Mouse (Mus musculus): ENCODE data around the gene Dchs2.

Dchs2 gene

DNA sequence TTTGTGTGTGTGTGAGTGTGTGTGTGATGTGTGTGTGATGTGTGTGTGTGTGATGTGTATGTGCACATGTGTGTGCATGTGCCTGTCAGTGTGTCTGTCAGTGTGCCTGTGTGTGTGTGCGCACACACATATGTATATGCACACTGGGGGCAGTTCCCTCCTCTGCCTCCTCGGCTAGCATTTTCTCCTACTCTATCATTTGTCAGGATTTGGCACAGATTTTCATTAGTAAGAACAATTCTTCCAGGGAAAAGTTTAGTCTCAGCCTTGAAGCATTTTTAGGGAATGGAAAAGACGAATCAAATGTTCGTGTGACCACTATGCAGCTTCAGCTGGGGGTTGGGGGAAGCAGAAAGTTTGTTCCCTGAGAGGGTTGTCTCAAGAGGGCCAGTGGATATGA, 28.4 kb downstream of the Dchs2 start:
- no peak for DNase-seq

DNA sequence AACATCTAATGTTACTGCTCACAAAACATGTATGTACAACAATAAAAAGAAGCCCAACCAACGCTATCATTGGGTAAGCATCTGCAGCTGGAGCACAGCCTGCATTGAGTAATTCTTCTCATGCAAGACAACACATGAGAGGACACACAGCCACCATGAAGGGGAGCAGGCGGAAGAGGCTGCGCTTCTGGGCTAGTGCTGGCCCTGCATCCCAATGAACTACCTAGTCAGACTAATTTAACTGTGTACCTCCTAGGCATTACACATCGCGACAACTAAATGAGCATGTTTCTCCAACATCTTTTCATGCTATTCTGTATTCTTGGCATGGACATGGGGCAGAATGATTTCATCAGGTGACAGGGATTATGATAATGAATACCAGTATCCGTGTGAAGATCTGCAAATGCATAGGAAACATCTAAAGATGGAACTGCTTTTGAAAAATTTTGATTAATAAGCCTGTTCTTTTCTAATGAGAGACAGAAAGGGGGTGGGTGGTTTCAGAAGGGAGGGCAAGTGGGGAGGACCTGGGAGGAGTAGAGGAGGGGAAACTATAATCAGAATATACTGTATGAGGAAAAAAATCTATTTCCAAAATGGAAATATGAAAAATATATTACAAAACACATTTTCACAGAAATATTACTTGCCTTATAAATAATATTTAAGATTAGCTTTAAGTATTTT, 33.9 kb downstream of the Dchs2 start:
- no peak for DNase-seq

DNA sequence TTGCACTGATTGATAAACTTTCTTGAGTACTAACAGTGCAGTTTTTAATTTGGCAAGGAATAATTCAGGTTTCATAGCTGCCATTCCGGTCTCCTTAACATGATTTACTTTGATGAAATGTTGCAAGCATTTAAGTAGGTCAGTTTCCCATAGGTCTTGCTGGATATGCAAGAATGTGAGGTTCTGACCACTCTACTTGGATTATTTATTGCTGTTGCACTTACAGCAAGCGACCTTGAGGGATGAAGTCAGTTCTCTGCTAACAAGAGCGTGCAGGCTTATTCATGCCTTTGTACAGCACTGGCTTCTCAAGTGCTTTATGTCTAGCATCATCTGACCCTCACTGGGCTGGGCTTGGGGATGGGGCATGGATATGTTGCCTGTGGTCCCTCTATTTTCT, 35.9 kb downstream of the Dchs2 start:
- DNase-seq, result no peak

DNA sequence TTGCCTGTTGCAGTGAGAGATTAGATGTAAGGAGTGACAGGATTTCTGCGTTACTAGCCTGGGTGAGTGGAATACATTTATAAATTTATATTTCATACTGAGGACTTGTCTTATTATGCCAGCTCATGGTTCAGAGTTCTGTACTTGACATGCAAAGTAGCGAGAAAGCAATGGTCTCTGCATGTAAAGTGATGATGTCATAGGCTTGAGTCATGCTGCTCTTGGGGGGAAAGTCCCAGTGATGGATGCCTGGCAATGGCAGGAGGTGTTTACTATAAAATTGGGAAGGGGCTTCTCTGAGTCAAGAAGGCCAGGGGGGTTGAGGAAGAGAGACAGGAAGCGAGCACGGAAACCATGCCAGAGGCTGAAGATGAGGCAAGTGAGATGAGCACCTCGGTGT, 57.8 kb downstream of the Dchs2 start:
- no peak for DNase-seq

DNA sequence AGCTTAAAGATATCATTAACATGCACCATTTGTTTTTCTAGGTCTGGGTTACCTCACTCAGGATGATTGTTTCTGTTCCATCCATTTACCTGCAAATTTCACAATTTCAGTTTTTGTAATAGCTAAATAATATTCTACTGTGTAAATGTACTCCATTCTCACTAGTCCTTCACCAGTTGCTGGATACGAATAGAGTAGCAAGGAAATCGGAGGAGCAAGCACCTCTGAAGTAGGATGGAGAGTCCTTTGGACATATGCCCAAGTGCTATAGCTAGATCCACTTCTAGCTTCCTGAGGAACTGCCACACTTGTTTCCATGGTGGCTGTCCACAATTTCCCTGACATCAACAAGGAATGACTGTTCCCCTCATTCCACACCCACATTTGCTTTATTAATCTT, 63.5 kb downstream of the Dchs2 start:
- DNase-seq, result no peak

DNA sequence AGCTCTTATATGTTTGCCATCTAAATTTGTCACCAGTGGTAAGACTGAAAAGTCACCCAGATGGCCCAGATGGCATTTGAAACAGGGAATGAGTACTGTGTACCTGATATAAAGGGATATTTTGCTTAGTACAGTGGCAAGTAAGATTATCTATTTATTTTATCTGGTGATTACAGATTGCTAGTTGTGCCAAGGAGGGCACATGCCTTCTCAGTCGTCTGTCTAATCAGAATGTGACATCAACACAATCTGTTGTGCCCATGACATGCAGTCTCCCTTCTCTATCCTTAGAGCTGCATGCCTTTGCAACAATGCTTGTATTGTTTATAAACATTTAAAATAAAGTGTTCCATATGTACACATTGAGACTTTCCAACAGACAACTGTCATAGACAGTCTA, 64.7 kb downstream of the Dchs2 start:
- no peak for DNase-seq

DNA sequence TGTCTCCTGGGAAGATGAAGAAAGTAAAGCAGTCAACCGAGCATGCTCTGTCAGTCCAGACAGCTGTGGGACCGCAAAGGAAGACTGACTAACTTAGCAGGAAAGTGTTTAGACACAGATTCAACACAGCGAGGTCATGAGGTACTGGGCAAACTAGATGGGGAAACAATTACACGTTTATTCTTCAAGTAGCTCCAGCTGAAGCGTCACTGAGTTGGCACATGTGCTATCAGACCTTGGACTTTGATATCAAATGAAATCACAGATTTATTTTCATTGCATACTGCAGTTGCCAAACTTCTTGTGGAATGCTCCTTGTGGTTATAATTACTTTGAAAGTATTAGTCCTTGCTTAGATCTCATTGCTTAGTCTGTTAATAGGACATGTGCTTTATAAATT, 67.2 kb downstream of the Dchs2 start:
- DNase-seq, result no peak

DNA sequence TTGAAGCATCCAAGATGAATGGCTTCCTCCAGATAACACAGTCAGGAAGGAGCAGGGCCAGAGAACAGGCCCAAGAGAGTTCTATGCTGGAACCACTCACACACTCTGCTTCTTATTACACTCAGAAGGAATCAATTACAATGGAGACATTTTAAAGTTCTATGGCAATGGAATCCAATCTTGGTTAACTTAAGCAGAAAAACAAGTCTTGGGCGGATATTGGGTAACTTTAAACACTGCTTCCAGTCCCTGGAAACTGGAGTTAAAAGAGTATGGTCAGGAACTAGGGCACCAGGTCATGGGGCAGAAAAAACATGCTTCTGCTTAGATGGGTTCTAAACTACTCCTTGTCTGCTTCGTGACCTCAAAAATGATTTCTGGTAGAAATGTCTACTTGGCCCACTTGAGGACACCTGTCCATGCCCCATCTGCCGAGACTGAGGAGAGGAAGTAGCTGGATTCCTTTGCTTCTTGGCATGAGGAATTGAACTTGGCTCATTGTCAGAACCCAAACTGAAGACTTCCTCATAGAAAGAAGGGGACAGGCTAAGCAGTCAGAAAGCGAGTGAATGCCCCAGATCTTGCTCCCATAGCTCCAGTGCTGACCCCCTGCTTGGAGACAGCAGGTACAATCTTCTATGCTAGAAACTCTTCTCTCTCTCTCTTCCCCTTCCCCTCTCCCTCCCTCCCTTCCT, 73.7 kb downstream of the Dchs2 start:
- DNase-seq, result no peak

DNA sequence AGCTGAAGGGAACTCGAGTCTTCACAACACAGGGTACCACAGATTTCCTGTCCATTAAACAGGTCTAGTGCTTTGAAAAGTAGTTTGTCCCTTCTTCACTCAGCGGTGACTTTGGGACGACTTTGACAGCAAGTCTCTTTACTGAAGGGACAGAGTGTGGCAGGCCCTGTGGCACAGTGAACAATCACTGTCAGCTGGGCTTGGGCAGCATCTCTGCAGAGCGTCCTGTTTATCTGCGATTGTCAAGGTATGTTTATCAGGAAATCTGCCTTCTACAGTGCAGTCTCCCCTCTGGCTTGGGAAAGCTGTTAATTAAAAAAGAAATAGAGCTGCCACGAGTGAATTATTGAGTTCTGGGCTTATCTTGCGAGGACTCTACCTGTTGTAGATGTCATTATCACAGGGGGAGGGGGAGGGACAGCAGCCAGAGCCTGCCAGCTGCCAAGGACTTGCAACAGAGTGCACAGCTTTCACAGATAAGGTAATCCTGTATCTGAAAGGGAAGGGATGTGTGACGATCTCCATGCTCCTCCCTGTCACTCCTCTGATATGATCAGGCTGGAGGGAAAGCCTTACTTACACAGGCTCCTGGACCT, 77.4 kb downstream of the Dchs2 start:
- no peak for DNase-seq

DNA sequence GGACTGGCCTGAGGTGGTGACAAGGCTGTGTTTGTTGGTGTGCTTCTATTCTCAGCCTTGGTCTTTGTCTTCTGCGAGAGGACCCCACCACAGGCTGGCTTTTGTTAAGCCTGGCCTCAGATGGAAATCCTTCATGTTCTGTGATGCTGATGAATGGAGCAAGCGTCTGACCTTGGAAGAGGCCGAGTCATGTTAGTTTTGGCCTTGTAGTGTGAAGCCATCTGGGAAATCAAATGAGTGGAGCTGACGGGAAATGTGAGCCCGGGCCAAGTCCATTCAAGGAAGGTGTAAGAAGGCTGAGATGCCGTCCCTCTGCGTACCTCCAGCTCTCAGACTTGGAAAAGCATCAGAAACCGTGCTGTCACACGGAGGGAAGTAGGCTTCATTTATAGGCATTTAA, 81.9 kb downstream of the Dchs2 start:
- no peak for DNase-seq

DNA sequence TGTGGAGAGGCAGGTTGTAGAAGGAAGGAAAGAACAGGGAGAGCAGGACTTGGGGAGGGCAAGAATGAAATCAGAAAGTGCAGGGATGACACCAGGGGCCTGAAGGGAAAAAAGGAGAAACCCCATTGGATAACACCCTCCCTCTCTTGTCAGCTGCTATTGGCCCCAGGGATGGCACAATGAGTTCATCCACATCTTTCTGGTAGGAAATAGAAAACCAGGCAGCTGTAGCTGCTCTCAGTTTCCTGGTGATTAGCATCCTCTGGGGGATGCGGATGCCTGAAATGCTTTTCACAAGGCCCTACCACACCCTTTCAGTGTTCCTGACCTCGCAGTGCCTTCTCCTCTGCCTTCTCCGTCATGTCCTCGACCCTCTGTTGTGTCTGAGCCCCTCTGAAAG, 82.5 kb downstream of the Dchs2 start:
- DNase-seq, result no peak

DNA sequence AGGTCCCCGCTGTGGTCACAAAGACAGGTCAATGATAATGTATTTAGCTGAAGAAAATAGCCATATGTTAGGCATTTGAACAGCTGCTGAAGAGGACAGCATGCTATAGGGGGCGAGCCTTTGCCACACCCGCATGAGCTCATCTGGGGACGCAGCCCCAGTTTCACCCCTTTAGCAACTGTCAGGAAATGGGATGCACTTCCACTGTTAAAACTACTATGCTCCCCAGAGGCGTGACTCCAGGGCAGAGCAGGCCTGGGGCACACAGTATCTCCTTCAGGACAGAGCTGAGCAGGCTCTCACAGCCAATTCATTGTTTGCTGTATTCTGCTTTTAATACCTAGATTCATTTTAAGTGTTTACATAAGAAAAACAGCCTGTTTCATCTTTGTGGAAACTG, 84.2 kb downstream of the Dchs2 start:
- no peak for DNase-seq

DNA sequence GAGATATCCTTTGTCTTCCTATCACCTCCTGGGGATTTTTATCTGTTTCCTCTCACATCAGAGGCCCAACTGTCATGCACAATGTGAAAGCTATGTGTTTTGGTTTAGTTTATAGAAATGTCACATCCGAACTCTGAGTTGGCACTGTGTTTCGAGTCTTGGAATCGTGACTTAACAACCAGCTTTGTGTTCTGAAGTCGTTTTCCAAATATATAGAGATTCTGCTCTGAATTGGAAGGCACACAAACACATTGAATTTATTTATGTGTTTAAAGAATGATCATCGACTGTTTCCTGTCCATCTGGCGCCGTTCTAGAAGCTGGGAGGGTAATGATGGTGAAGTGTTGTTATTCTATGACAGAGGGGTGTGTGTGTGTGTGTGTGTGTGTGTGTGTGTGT, 84.8 kb downstream of the Dchs2 start:
- DNase-seq, result no peak

DNA sequence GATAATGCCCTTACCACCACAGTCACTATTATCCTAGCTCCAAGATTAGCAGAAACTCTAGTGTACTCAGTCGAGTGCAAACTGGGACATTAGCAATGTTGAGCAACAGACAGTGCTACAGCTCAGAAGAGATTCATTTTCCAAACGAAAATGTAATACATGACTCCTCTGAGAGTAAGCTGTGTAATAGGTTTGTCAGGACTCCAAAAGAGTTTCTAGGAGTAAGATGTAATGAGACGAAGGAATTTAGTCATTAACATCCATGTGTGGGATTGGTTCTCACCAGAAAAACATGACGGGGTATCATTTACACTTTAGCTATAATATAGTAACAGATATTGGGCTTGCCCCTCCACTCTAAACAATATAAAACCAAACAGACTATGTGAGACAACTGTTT, 90.3 kb downstream of the Dchs2 start:
- DNase-seq, result no peak

DNA sequence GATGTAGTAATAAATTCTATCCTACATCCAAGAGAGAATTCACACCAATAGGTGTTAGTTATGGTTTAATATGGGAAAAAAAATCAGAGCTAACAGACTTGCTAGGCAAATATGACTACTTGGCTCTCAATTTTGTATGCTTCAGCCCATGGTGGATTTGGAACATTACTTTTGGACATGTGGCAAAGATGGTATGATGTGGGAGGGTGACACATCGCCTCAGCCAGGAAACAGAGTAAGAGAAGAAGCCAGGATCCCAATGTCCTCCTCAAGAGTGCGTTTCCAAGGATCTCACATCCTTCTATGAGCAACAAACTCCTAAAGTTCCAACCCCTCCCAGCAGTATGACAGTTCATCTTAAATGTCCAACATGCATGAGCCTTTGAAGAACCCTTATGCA, 92.4 kb downstream of the Dchs2 start:
- no peak for DNase-seq

DNA sequence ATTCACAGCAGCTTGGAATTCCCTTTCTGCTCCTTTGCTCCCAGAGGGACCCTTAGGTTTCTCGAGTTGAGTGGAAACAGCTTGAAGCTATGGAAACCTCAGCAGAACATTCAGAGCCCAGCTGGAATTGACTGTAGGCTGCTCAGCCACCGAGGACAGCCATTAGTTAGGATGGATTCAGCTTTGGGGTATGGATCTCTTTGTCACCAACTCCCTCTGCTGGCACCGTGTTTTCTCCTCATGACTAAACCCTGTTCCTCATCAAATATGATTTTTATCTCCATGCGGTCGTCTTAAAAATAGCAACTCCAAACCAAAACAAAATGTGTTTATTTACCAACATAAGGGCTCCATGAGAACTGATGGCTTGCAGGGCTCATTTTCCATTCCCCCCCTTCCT, 94.4 kb downstream of the Dchs2 start:
- no peak for DNase-seq

DNA sequence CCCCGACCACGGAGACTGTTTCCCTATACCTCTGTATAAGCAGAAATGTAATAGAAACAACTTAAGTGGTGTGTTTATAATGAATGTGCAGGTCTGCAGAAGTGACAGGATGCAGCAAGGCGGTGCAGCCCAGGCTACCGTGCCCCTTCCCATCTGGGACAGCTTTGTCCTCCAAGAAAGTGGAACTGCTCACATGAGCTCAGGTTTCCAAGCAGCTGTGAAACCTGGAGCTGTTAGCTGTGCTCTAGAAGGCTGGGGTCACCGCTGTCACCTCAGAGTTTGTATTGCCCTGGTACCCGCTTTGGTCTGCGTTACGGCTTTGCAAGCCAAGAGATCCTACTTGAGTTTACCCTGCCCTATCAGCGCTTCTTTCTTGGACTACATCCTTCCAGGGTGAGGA, 100.6 kb downstream of the Dchs2 start:
- no peak for DNase-seq

DNA sequence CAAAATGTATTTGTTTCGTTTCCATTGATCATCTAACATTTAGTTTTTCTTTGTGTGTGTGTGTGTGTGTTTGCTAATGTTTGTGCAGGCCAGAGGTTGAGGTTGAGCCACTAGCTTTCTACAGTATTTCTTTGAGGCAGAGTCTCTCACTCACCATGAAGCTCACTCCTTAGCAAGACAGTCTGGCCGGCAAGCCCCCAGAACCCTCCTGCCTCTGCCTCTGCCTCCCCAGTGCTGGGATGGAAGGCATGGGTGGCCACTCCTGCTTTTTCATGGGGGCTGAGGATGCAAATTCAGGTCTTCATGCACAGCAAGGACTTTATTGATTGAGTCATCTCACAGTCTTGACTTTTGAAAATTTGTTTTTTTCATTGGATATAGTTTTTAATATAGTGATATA, 102.6 kb downstream of the Dchs2 start:
- DNase-seq, result no peak

DNA sequence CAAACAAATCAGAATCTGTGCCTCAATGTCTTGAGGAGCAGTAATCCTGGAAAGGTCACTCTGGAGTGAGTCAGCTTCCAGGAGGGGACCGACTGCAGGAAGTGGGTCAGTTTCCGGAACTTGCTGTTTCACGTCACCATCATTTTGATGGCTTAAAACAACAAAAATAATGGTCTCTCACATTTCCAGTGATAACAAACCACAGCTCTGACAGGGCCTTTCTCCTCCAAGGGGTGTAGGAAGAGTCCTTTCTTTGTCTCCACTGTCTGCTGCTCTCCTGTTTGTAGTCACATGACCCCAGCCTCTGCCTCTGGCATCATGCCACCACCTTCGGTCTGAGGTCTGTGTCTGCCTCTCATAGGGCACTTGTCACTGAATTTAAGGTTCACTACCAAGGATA, 106.7 kb downstream of the Dchs2 start:
- no peak for DNase-seq

DNA sequence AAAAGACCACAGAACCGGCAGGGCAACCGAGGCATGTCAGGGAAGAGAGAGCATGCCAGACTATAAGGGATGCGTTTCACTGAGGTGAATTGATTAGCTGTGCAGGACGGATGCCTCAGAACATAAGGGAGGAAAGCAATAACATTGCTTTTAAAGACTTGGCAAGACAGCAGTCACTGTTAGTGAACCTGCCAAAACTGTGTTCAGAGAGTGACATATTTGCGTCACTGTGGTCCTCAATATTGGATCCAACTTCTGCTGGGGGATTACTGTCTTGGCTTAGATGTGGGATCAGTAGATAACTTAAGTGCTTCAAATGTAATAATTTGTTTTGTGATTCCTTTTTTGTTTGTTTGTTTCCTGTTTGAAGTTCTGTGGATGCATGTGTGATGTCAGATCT, 107.3 kb downstream of the Dchs2 start:
- DNase-seq, result no peak

DNA sequence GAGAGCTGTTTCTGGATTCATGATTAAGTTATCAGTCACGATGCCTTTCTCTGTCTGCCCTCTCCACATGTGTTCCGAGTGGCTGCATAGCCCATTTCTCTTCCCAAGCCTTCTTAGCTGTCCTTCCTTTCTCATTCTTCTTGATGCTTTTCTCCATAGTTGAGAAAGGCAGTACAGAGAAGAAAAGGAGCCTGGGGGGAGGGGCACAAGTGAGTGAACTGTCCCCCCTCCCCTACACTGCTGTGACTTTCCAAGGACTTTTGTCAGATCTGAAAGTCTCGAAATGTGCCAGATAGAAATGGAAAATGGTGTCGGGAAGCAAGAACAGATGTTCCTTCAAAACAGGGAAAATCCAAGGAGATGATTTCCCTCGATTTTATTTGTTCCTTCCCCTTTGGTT, 118.8 kb downstream of the Dchs2 start:
- no peak for DNase-seq

DNA sequence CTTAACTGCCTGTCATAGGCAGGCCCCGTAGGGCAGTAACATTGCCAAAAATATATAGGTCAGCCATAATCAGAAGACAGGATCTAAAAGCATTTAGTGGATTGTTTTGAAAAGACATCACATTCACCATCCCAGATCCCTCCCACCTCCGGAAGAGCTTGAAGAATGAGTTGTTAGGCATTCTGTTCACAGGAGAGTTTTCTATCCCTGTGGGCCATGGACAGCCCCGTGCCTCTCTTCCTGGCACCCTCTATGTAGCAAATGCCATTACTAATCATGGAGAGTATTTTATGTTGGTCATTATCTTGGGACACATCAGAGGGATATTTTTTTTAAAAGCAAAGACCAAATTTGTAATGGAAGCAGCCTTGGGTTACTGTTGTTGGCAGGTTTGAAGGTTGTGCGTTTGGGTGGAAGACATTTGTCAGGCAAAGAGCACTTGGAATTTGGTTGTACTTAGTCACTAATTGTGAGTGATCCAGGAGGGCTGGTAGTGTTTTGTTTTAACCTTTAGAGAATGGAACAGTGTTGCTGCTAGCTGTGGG, 122.3 kb downstream of the Dchs2 start:
- DNase-seq, result no peak

DNA sequence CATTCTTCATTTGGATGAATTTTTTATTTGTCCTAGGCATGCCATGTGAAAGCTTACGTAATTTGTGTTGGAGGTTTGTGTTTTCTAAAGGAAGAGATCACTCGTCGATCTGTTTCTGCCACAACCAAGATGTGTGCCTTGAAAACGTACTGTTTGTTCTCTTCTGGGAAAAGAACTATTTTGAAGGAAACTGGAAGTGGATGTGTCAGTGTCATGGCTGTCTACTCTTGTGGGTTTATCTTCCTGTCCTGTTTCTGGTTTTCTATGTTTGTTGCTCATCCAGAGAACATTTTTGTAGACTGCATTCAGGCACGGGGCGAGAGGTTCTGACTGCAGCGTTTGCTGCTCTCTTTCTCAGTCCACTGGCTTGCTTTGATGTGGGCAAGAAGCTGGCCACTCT, 124.2 kb downstream of the Dchs2 start:
- no peak for DNase-seq

DNA sequence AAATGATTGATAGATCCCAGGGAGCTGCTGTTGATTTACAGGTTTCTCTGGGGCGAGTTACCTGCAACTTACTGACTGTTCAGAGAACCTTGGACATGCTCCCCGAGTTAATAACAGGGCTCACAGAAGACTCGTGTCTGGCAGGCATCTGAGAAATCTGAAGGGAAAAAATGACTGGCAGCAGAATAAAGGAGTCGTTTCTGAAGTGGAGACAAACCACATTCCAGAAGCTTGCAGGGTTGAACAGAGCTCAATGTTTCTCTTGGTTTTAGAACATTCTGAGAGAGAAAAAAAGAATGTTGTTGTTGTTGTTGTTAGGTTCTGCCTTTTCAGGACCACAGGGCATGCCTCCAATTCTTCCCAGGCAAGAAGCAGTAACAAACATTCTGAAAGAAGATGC, 131.7 kb downstream of the Dchs2 start:
- no peak for DNase-seq

DNA sequence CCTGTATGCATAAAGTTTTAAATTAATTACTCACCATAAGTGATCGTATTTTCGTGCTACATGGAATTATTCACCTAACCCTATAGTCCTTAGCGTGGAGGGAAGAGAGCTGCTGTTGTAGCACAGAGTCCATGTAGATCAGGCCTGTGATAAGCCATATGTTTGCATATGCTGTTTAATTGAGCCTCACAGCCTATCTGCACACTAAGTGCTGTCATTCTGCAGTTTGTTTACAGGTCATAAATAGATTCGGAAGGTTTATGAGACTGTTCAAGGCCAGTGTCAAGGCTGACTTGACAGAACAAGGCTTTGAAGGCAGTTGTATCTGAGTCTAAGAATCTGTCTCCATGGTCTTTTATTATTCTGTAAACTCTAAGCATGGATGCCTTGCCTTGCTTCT, 138.3 kb downstream of the Dchs2 start:
- no peak for DNase-seq
